Mouse (Mus musculus) urinary bladder, postnatal 25 days (tissue): ENCODE measurements around the gene Hist1h4d.
"Not testable (repeated sequence)": the region's sequence is repeated elsewhere in the genome, so short reads cannot be mapped to it uniquely, and the experiment has no call there.

Experiments used
- DNase-seq: peaks from one replicate; pipeline ENCODE4 v3.0.0; 2022; ENCODE audit warnings: low spot score

Gene Hist1h4d

GRCm38 (mm10) chr13:23573034-23573897, 8.1 kb upstream of the Hist1h4d start:
- not testable (repeated sequence) for DNase-seq

- DNase-seq, result peak; percentile 66
These were observed 7.4 kb upstream of the Hist1h4d start, which contains the start of the genes Hist1h2bf and Hist1h2ad for GRCm38 (mm10) chr13:23573898-23574524. Hist1h2bf (minus strand) TSS chr13:23574196. Hist1h2ad (plus strand) TSS chr13:23574381.

- not testable (repeated sequence) for DNase-seq
These were observed 6.7 kb upstream of the Hist1h4d start for GRCm38 (mm10) chr13:23574546-23575170.

GRCm38 (mm10) chr13:23575271-23575851, 6.0 kb upstream of the Hist1h4d start, which contains the start of gene Hist1h3d:
Hist1h3d (plus strand) TSS chr13:23575763.
- no peak for DNase-seq

- not testable (repeated sequence) for DNase-seq
These were observed 5.5 kb upstream of the Hist1h4d start for GRCm38 (mm10) chr13:23575864-23576313.

- no peak for DNase-seq
These were observed 5.0 kb upstream of the Hist1h4d start for GRCm38 (mm10) chr13:23576351-23576881.

GRCm38 (mm10) chr13:23576906-23577639, 4.3 kb upstream of the Hist1h4d start:
- no peak for DNase-seq

GRCm38 (mm10) chr13:23577835-23578234, 3.6 kb upstream of the Hist1h4d start:
- DNase-seq, result no peak

- DNase-seq, result no peak
These were observed 1.0 kb downstream of the Hist1h4d start for GRCm38 (mm10) chr13:23582219-23583056.

GRCm38 (mm10) chr13:23583387-23584068, 2.1 kb downstream of the Hist1h4d start:
- no peak for DNase-seq

GRCm38 (mm10) chr13:23584331-23584730, 2.9 kb downstream of the Hist1h4d start:
- no peak for DNase-seq

- DNase-seq, result peak; percentile 65
These were observed 3.6 kb downstream of the Hist1h4d start for GRCm38 (mm10) chr13:23585029-23585441.

GRCm38 (mm10) chr13:23585442-23586098, 4.2 kb downstream of the Hist1h4d start:
- DNase-seq, result peak; percentile 51

- no peak for DNase-seq
These were observed 4.9 kb downstream of the Hist1h4d start for GRCm38 (mm10) chr13:23586099-23586939.

- DNase-seq, result no peak
These were observed 5.5 kb downstream of the Hist1h4d start for GRCm38 (mm10) chr13:23586940-23587225.

- DNase-seq, result no peak
These were observed 9.8 kb downstream of the Hist1h4d start for GRCm38 (mm10) chr13:23591206-23591605.

GRCm38 (mm10) chr13:23591886-23592285, 10.5 kb downstream of the Hist1h4d start:
- not testable (repeated sequence) for DNase-seq

GRCm38 (mm10) chr13:23592614-23593013, 11.2 kb downstream of the Hist1h4d start:
- no peak for DNase-seq
